Mouse (Mus musculus) embryonic fibroblast, embryonic 13.5 days (primary cell): ENCODE measurements around the gene Lrrc1.
"Not testable (repeated sequence)": the region's sequence is repeated elsewhere in the genome, so short reads cannot be mapped to it uniquely, and the experiment has no call there.

Source experiments
- CTCF ChIP-seq: IDR thresholded peaks from 2 replicates; pipeline ENCODE4 v1.5.1; 2011; ENCODE audit warnings: mild to moderate bottlenecking, control low read depth, low read length, moderate library complexity, borderline replicate concordance; ENCODE audit not compliant: insufficient read depth
- POLR2A ChIP-seq: IDR thresholded peaks from 2 replicates; pipeline ENCODE4 v1.6.1; 2011; ENCODE audit warnings: low read depth, mild to moderate bottlenecking, control low read depth, low read length, moderate library complexity

GRCm38 (mm10) chr9:77574996-77575395 is 30.3 kb upstream of the Lrrc1 start:
- TF ChIP-seq POLR2A, CTCF: not testable (repeated sequence)
